Mouse (Mus musculus) lung, postnatal 0 days (tissue): ENCODE measurements around the gene Col23a1.

Source experiments
- CTCF ChIP-seq: IDR thresholded peaks from 2 replicates; pipeline ENCODE4 v1.5.1; 2016; ENCODE audit warnings: antibody characterized with exemption, mild to moderate bottlenecking
- EP300 ChIP-seq: IDR thresholded peaks from 2 replicates; pipeline ENCODE4 v1.6.1; 2016; ENCODE audit warnings: antibody characterized with exemption, mild to moderate bottlenecking, control low read depth

GRCm38 (mm10) chr11:51545811-51546210 lies 256.1 kb downstream of the Col23a1 start:
- TF ChIP-seq CTCF (no peak), EP300 (no peak)
